Mouse (Mus musculus) gastrocnemius, postnatal 4 days (tissue): ENCODE results near the gene Mrnip. TPM values are rescaled to one million over a fixed set of nuclear protein-coding genes. Genes with fewer than 3 reads are reported as not detected.

Experiments used
- DNase-seq, 2 experiments: peaks; one replicate each; pipeline ENCODE4 v3.0.0; 2021 to 2022; ENCODE audit warnings: low spot score in 2 of 2, mixed read lengths in 2 of 2
- total RNA-seq, 2 experiments: library from RNA; stranded (reverse); gene quantifications; 2 replicates each; pipeline ENCODE4 v1.2.3; 2021

Mrnip gene
- total RNA-seq, 2 experiments from 2014 or later, result 9.7 to 9.8 TPM

DNA sequence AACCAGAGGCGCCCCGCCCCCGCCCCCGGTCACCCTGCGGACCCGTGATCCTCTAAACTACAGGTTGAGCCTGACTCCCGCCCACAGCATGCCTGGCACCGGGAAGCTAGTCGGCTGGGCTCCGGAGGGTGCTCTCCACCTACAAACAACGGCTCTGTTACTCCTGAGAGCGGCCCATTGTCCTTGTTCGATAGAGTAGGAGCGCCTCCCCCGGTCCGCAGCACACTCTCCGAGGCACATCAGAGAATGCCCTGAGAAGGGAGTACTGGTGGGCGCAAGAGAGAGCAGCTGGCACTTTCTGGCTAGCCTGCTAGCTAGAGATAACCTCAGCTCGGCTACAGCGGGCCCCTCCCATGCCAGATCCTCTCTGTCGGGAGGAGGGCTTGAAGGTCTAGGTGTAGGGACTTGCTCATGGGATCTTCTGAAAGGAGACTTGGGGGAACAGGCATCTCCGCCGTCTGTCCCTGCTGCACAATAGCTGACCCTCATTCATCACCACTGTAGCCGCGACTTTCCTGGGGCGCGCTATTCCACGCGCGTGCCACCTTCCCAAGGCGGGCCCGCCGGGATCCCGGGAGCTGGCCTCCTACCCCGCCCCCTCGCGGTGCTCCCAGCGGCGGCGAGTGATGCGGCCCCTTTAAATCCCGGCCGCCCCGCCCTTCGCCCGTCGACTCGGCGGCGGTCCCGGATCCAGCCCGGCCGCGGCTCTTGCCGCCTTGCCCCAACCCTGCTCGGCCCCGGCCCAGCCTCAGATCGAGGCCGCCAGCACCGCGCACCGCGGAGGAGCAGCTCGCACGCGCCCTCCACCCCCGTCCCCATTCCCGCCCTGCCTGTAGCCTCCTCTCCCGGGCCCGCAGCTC, 50.7 kb downstream of the Mrnip start:
- peak; percentile 75 to 86 for DNase-seq

DNA sequence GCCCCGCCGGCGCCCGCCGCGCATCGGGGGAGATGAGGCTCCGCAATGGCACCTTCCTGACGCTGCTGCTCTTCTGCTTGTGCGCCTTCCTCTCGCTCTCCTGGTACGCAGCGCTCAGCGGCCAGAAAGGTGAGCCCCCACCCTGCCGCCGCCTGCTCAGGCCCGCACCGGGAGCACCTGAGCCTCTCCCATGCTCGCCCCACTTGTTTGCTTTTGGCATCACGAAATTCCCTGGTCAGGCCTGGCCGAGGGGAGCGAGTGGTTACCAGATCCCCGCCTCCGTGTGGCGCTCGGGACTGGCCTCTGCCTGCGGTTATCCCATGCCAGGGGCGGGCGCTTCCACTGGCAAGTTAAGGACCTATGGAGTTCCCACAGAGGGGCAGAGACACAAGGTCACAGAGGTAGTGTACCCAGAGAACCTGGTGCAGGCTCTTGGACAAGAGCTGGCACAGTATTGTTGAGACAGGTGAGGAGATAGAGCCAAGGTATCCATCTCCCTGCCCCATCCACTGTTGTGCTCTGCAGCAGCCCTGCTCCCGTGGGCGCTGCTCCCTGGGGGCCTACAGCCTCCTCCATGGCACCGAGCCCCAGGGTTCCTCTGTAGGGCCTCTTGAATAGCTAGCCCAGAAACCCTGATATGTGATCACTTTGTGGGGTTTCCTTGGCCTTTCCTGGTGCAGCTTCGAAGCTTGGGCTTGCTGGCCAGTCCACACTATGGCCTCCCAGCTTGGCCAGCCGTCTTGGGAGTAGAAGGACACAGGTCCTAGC, 51.6 kb downstream of the Mrnip start:
- peak in 1 of 2 experiments; percentile 45 for DNase-seq

DNA sequence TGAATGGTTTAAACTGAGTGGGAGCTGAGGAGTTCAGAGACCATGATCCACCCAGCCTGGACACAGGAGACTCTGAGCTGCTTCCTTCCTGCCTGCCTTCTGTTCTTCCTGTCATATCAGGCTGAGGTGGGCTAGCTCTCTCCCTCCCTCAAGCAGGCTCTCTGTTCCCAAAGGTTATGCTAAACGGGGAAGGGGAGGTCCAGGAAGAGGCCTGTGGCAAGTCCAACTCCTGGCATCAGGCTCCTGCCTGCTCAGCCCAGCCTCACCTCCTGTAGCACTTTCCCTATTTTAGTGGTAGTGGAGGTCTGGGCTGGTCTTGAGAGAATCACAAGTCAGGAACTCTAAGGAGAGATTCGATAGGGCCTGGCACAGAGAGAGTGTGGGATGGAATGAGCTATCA, 52.2 kb downstream of the Mrnip start:
- no peak for DNase-seq

DNA sequence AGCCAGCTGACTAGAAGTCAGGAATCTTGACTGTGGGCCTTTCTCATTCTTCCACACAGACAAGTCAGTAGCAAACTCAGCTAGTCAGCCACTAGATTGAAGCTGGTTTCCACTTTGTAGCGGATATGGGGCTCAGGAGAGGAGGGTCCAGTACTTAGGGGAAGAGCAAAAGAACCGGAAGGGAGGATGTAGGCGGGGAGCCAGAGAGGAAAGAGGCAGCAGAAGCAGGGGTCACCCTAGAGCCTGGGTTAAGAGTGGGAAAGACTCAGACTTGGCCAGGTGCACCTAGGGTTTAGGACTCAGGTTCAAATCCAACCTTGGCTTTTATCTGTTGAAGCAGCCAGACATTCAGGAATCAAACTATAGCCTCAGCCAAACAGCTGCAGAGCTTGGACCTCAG, 53.0 kb downstream of the Mrnip start:
- DNase-seq, result no peak

DNA sequence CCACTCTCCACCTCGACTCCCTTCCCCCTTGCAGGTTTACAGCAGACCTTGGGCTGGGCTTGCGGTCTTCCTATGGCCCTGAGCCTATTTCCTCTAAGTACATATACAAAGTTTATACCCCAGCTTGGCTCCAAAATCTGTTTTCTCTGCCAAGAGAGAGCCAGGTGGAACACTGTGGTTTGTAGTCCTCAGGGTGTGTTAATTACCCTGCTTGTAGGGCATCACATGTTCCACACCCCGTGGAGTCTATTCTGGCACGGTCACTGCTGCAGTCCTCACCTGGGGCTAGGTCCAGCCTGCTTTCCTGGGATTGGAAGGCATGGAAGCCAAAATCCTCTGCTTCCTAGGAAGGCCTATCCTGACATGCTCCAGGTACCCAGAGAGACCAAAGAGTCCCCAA, 53.5 kb downstream of the Mrnip start:
- no peak for DNase-seq

DNA sequence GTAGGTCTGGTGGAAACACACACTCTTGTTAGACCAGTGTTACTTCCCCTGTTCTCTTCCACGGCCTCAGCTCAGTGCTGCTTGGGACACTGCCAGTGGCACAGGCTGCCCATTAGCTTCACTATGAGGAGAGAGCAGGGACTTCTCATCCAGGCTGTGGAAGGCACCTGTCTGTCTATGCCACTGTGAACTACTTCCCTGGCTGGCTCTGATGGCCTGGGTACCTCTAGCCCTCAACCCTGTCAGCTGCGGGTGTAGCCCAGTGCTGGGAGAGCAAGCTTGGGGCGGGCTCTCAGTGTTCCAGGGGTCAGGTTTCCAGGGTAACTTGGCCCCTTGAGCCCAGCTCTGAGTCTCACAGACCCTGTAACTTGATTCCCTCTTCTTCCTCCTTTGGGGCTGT, 54.5 kb downstream of the Mrnip start:
- DNase-seq, result no peak

DNA sequence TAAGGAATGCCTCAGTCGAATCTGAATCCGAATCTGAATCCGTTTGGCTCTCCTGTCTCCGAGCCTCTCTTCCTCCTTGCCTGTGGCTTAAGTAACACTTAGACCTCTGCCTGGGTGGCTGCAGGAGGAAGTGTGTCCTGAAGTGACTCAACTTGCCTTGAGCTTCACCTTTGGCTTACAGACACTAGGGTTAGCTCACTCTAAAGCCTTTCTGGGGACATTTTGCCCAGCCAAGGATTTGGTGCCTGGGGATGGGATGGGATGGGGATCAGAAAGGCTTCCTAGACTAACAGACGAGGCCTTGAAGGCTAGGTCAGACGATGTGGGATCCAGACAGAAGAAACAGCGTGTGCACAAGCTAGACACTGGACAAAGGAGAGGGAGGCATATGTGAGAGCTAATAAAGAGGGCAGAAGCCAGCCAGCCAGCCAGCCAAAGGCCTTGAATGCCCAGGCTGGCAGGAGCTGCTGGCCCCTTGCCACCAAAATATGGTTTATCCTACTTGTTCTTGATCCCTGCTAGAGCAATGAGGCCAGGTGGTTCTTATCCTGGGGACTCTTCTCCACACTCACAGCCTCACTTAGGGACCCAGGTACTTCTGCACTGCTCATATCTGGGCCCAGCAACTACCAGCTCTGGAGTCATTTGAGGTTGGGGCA, 55.1 kb downstream of the Mrnip start:
- no peak for DNase-seq

DNA sequence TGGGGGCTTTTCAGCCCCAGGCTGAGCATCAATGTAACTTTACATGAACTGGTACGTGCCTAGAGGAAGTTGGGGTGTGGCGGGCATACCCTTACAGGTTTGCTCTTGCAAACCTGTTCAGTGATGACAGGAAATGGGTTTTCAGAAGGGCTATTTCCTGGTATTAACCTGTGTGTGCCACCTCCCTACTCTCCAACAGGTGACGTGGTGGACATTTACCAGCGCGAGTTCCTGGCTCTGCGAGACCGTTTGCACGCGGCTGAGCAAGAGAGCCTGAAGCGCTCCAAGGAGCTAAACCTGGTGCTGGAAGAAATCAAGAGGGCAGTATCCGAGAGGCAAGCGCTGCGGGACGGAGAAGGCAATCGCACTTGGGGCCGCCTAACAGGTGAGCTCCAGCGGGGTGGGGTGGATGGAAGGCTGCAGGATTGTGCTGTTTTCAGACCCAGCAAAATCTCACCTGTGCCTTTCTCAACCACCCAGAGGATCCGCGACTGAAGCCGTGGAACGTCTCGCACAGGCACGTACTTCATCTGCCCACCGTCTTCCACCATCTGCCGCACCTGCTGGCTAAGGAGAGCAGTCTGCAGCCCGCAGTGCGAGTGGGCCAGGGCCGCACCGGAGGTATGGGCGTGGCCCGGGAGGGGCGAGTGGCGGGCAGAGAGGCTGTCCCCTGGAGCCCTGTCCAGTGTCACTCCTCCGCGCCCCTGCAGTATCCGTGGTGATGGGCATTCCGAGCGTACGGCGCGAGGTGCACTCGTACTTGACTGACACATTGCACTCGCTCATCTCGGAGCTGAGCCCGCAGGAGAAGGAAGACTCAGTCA, 56.4 kb downstream of the Mrnip start:
- no peak for DNase-seq

DNA sequence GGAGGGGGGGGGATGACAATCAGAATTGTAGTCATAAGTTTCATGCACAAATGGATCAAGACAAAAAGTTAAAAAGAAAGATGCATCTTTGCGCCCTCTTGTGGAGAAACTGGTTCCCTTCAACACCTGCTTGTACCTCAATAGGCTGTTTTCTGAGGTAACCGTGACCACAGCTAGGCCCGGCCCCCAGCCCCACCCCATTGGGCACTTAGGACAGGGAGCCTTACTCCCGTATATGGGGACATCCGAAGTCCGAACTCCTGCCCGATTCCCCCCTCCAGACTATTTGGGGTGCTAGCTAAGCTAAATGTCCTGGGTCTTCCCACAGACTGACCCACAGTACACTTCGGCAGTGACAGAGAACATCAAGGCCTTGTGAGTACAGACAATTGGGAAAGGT, 57.2 kb downstream of the Mrnip start:
- DNase-seq, result no peak

DNA sequence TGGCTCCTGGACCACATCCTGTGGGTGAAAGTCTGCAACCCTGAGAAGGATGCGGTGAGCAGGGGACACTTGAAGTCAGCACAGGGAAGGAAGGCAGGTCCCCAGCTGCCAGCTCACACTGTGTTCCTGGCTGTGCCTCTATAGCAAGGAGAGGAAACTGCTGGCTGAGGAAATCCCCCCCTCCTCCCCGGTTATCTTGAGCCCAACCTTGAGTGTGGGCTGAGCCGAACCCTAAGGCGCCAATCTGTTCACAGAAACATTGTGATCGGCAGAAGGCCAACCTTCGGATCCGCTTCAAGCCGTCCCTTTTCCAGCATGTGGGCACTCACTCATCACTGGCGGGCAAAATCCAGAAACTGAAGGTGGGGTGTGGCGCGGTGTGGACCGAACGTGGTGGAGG, 58.8 kb downstream of the Mrnip start:
- no peak for DNase-seq

DNA sequence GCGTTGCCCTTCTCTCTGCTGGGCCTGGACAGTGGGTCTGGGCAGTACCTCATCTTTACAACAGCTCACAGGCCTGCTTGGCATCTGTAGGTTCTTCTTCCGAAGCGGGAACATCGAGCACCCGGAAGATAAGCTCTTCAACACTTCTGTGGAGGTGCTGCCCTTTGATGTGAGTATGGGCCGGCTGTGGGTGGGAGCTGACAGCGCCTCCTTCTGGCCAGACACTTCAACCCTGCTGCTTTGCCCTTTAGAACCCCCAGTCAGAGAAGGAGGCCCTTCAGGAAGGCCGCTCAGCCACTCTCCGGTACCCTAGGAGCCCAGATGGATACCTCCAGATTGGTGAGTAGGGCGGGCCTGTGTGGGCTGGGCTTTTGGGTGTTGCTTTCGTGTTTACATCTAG, 59.7 kb downstream of the Mrnip start:
- DNase-seq, result no peak

DNA sequence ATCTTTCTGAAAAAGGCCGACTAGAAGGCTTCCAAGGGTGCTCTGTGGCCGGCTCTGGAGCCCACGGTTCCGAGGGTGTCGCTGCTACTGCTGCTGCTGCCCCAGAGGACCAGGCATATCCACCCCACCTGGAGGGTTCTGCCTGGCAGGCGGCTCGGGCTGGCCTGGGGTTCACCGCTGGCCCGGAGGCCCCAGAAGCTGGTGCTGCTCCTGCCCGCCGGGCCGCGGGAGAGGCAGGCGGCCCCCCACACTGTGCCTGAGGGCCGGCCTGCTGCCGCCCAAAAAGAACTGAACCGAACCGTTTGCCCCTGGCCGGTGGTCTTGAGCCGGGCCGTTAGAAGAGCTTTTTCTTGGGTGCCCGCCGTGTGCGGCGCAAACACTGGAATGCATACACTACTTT, 60.4 kb downstream of the Mrnip start:
- no peak for DNase-seq

DNA sequence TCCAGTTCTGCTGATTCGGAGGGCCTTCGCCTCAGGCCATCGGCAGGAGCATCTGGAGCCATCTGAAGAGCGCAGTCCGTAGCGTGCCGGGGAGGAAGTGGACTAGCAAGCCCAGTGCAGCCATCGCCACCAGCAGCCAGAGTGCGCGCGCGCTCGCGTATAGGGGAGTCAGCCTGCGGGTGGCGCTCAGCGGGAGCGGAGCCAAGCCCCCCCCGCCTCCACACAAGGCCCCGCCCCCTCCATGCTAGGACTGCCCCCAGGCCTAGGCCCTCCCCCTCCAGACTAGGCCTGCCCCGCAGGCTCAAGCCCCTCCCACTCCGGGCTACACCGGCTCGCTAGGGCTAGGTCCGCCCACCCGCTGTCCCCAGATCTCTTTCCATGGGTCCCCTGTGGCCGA, 62.3 kb downstream of the Mrnip start:
- DNase-seq, result peak; percentile 84 to 90

DNA sequence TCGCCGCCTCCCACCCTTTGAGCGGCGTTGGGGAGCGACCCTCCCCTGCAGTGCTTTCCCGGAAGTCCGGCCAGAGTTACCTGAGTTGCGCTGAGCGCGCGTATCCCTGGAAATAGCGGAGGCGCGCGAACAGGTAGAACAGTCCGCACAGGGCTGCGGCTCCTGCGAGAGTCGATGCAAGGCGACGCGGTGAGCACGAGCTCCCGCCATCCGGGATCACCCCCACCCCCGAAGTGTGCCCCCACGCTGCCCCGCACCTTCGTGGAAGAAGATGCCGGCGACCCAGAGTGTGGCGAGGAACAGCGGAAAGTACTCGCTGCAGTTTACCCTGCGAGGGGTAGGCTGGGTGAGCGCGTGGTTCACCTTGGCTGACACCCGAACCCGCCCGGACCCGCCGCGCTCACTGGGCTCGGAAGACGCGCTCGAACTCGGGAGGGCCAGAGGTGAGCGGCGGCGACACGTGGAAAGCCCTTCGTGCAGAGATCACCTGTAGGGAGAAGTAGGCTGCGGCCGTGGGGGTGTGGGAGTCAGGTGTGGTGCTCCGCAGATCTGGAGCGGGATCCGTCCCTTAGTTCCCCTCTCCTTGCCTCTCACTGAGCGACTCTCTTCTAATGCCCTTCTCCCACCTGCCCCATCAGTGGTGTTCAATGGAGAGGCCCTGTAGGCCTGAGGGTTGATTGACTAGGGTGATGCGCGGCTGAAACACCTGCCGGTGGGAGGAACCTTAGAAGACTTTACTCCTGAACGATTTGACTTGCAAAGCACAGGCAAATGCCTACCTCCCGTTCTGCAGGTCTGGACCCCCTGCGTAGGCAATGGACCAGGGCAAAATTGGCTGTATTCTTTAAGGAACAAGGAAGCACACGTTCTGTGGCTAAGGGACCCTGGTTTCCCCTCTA, 62.9 kb downstream of the Mrnip start:
- no peak for DNase-seq

DNA sequence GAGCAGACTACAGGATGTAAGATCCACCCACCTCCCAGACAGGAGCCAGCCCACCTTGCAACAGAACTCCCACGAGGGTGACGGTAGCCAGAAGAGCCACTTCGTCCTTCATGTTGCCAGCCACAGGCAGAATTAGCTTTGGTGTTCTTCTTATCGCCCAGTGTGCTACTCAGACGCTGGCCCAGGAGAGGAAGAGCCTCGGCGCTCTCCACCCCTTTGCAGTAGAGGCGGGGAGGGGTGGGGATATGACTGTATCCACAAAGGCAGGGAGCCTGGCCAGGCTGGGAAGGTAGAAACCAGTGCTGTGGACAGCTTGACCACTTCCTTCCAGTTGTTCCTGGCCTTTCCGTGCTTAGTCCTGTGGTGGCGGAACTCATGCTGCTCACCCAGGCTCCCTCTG, 64.1 kb downstream of the Mrnip start, which contains the start of gene Ltc4s:
Gene Ltc4s, minus strand, starts transcription at position 293 of the 400 bp plus-strand sequence.
- no peak for DNase-seq

DNA sequence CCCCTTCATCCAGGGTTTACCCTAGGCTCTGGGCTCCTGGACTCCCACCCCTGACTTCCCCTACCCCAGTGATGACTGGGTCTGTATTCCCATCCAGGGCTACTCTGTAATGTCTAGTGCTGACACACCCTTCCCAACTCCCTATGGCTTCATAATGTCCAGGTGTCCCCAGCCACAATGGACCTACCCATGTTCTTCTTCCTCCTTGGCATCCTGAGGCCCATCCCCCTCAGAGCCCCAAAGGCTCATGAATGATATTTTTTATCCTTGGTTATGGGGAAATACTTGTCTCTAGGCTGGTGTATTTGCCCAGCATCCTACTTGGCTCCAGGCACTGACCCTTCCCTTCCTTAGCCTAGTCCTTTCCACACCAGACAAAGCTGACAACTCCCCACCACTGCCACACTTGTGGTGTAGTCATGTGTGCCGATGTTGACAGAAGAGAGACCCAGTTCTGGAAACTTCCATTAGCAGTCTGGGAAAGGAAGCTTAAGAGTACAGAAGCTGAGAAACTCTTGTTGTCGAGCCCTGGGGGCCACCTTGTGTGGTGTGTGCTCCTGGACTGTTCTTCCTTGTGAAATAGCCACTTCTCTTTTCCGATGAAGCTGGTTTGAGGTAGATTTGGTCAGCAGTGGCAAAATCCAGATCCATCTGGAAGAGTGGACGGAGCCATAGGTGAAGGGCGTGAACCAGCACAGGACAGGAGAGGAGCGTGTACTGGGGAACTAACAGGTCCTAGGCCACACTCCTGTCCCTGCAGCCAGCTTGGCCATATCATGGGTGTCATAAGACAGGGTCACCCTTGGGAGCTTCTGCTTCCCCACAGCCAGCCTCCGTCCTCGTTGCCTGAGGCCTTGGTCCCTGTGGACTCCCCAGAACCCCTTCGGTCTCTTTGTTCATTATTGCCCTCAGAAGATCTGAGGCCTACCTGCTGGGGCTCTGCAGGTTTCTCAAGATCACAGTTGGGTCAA, 64.9 kb downstream of the Mrnip start:
- DNase-seq, result no peak

DNA sequence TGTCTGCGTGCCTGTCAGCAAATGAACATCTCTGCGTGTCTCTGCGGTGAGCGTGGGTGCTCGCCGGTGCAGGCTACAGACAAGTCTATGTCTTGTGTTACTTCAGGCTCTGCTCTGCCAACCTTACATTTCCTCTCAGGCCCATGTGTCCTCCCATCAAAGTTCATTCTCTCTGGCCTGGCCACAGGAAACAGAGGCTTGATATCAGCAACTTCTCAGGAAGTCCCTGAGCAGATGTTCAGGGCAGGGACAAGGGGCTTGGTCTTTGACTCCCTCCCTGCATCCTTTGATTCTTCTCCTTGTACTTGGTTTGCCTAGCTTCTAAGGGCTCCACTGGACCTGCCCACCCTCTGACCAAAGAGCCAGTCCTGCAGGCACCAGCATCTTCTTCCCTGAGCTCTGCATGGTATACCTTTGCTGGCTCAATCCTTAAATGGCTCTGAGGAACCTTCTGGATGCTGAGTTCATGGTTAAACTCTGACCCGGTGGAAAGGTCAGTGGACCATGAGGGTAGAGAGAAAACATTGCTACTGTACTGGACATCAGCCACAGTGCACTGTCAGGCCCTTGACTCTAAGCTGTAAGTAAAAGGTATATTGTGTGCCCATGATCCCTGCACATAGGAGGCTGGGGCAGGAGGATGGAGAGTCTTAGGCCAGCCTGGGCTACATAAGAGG, 66.1 kb downstream of the Mrnip start:
- DNase-seq, result no peak

DNA sequence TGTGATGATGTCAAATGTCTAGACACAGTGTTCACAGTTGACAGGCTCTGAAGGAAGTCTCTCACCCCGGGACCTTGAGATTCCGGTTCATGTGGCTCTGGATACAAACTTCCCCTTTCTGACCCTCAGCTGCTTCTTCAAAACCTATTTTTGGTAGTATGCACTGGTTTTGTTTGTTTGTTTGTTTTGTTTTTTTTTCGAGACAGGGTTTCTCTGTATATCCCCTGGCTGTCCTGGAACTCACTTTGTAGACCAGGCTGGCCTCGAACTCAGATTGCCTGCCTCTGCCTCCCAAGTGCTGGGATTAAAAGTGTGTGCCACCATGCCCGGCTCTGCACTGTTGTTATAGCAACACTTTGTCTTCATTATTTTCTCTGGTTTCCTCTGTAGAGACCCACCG, 69.7 kb downstream of the Mrnip start:
- DNase-seq, result no peak
